Mouse (Mus musculus): ENCODE results near the gene Lrmda.

DNA sequence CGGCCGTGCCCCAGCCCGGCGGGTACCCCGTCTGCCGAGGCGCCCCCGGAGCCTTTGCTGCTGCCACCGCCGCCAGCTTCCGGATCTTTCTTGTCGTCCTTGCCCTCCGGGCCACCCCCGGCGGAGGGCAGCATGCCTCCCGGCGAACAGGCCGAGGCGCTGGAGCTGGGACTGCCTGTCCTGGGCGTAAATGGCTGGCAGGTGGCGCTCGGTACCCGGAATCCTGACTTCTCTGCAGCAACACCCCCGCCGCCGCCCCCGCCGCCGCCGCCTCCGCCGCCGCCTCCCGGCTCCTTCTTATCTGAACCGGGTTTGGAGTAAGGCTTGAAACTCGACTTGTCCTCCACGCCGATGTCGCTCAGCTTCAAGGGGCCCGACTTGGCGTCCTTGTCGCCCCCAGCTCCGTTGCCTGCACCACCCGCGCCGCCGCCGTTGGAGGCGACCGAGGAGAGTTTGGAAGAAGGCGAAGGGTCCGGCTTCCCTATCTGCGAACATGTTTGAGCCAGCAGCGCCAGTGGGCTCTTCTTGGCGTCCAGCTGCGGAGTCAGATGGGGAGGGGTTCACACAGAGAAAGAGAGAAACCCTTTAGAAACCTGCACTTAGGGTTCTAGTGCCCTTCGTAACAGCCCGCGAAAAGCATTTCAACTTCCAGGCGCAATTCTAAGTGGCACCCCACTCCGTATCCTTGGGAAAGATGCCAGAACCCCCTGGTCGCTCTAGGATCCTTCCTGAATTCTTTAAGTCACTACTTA lies 33.4 kb upstream of the Lrmda start:
- no peak for TF ChIP-seq POLR2A (IDR thresholded peaks at IDR 0.05; ENCODE audit: extremely low read depth, insufficient read depth, low read length)
- TF ChIP-seq CTCF (IDR thresholded peaks at IDR 0.05; ENCODE audit: low read depth, low read length) = peak; percentile 77

Measured in liver, adult 2 months (tissue).